In genomic region chr5:41887738-41888137, GRCm38 (mm10) we compare ENCODE assay signal across 8 mouse cellular contexts. TPM values are rescaled to one million over a fixed set of nuclear protein-coding genes. Genes with fewer than 3 reads are reported as not detected.
DNase-seq lines count a peak whose midpoint lies in the region; ATAC-seq lines count a peak whose summit lies in the region.

No protein-coding gene starts in this region.

- no peak overlapping the region for H3K27ac ChIP-seq in neural tube, embryonic 15.5 days (replicated peaks)
- no peak overlapping the region for H3K27ac ChIP-seq in forebrain, embryonic 12.5 days
- H3K27ac ChIP-seq in hindbrain, embryonic 16.5 days (ENCODE audit: low read depth, low read length), result no peak overlapping the region

- H3K4me2 ChIP-seq in neural tube, embryonic 15.5 days, result no peak overlapping the region
- no peak overlapping the region for H3K4me2 ChIP-seq in forebrain, embryonic 12.5 days
- H3K4me2 ChIP-seq in hindbrain, embryonic 16.5 days (ENCODE audit: low read length), result no peak overlapping the region

- peaks cover 9% of the 10 kb centered on the region for H3K4me1 ChIP-seq in neural tube, embryonic 15.5 days
- H3K4me1 ChIP-seq in forebrain, embryonic 12.5 days, result no peaks in the 10 kb centered on the region
- H3K4me1 ChIP-seq in hindbrain, embryonic 16.5 days (ENCODE audit: control insufficient read depth, insufficient read depth, low read depth, low read length), result no peaks in the 10 kb centered on the region

- intact Hi-C loops in left cerebral cortex, postnatal 25 days (cut with DNase I), result loop anchor here (1.0 to 10.0 kb wide), 6 partner anchors 85 to 1737 kb away; no protein-coding TSS in a partner anchor

- no peaks in the 10 kb centered on the region for H3K9me3 ChIP-seq in neural tube, embryonic 15.5 days (replicated peaks)
- no peaks in the 10 kb centered on the region for H3K9me3 ChIP-seq in forebrain, embryonic 12.5 days
- no peaks in the 10 kb centered on the region for H3K9me3 ChIP-seq in hindbrain, embryonic 16.5 days (ENCODE audit: control insufficient read depth, low read length)

- no peaks in the 10 kb centered on the region for H3K27me3 ChIP-seq in neural tube, embryonic 15.5 days (replicated peaks)
- H3K27me3 ChIP-seq in forebrain, embryonic 12.5 days, result peaks cover 5% of the 10 kb centered on the region; the same call in 1 of the 2 replicates
- no peaks in the 10 kb centered on the region for H3K27me3 ChIP-seq in hindbrain, embryonic 16.5 days (replicated peaks; ENCODE audit: control insufficient read depth, insufficient read depth, low read length)

- WGBS in neural tube, embryonic 15.5 days, result 10% methylated on average over 4 of the region's 4 CpGs
- WGBS in forebrain, embryonic 12.5 days, result 9% methylated on average over 4 of the region's 4 CpGs
- WGBS in hindbrain, embryonic 16.5 days, result 13% methylated on average over 4 of the region's 4 CpGs

- H3K4me3 ChIP-seq in neural tube, embryonic 15.5 days (replicated peaks), result no peak overlapping the region
- H3K4me3 ChIP-seq in forebrain, embryonic 12.5 days (replicated peaks), result no peak overlapping the region
- H3K4me3 ChIP-seq in hindbrain, embryonic 16.5 days (ENCODE audit: low read length), result no peak overlapping the region

- no peaks in the 10 kb centered on the region for H3K36me3 ChIP-seq in neural tube, embryonic 15.5 days
- no peaks in the 10 kb centered on the region for H3K36me3 ChIP-seq in forebrain, embryonic 12.5 days (replicated peaks)
- H3K36me3 ChIP-seq in hindbrain, embryonic 16.5 days (ENCODE audit: control insufficient read depth, insufficient read depth, low read length), result no peaks in the 10 kb centered on the region

- no peak overlapping the region for H3K9ac ChIP-seq in neural tube, embryonic 15.5 days (replicated peaks)
- H3K9ac ChIP-seq in forebrain, embryonic 12.5 days, result no peak overlapping the region
- H3K9ac ChIP-seq in hindbrain, embryonic 16.5 days (ENCODE audit: low read depth, low read length), result no peak overlapping the region

- peak; percentile 62 for DNase-seq in neural tube, embryonic 10.5 days (ENCODE audit: extremely low spot score, low spot score)
- DNase-seq in c-Kit-positive CD71-negative TER-119-negative erythroid progenitor cells, embryonic 14.5 days (ENCODE audit: low read depth), result peak; percentile 48
- DNase-seq in left cerebral cortex, postnatal 25 days (ENCODE audit: low spot score in 2 of 2), result peak; percentile 67 to 80
- peak; percentile 15 for DNase-seq in ovary, postnatal 10 days (ENCODE audit: low spot score)
- peak; percentile 51 for DNase-seq in thymus, postnatal 25 days

- ATAC-seq in neural tube, embryonic 15.5 days (ENCODE audit: low FRiP score), result no peak
- 0 out of 2 replicates have a peak, but pooled peaks have one; percentile 36 for ATAC-seq in forebrain, embryonic 12.5 days (ENCODE audit: low FRiP score)
- peak; percentile 34; the same call in 1 of the 2 replicates for ATAC-seq in hindbrain, embryonic 16.5 days

RNA-seq across cellular contexts. Expression of gene Bod1l, which starts 43.6 kb away (rescaled TPM):
- polyA plus RNA-seq in neural tube, embryonic 15.5 days (2015; fragmentation: Nextera tagmentation; extraction: Ambion mirVana), result 29.4 and 30.1 TPM in 2 replicates
- polyA plus RNA-seq in forebrain, embryonic 12.5 days (2016; fragmentation: Nextera tagmentation; extraction: Ambion mirVana), result 29.1 and 30.0 TPM in 2 replicates
- polyA plus RNA-seq in hindbrain, embryonic 16.5 days (2015; fragmentation: Nextera tagmentation; extraction: Ambion mirVana), result 25.1 and 26.3 TPM in 2 replicates
- total RNA-seq in left cerebral cortex, postnatal 25 days (2021), result 10 to 100 TPM; 37.5 to 40.0 TPM

Comparison
In these comparisons a context has a peak if more than half of its experiments do, and no peak if none do; other contexts are left out.
1. DNase-seq: peak in every context shown above with its lines; median percentile 74 in left cerebral cortex, postnatal 25 days; 62 in neural tube, embryonic 10.5 days; 51 in thymus, postnatal 25 days; 48 in c-Kit-positive CD71-negative TER-119-negative erythroid progenitor cells, embryonic 14.5 days; 15 in ovary, postnatal 10 days.